Mouse (Mus musculus) thymus, postnatal 36 days (tissue): ENCODE measurements around the gene Gm9857.
A peak's percentile ranks its signal among the peaks of the same experiment; 100 is the strongest.

Experiments
- DNase-seq, 2 experiments: peaks; one replicate each; pipeline ENCODE4 v3.0.0; 2022; ENCODE audit warnings: mixed read lengths in 2 of 2

Gene Gm9857

GRCm38 (mm10) chr3:108921822-108922221 is 18.4 kb downstream of the Gm9857 start:
- no peak for DNase-seq

- no peak for DNase-seq
Observed at GRCm38 (mm10) chr3:108920442-108921070, 19.7 kb downstream of the Gm9857 start.

- DNase-seq, result no peak
Observed at GRCm38 (mm10) chr3:108918852-108919251, 21.4 kb downstream of the Gm9857 start.

GRCm38 (mm10) chr3:108917986-108918385 is 22.3 kb downstream of the Gm9857 start:
- no peak for DNase-seq

- no peak for DNase-seq
Observed at GRCm38 (mm10) chr3:108916857-108917256, 23.4 kb downstream of the Gm9857 start.

- DNase-seq, result no peak
Observed at GRCm38 (mm10) chr3:108915999-108916398, 24.2 kb downstream of the Gm9857 start.

- DNase-seq, result peak; percentile 92 to 96
Observed at GRCm38 (mm10) chr3:108911548-108912413, 28.5 kb downstream of the Gm9857 start, which contains the start of gene Prpf38b. TSS of gene Prpf38b (minus strand) at chr3:108911727.

- DNase-seq, result peak; percentile 82 to 89
Observed at GRCm38 (mm10) chr3:108911081-108911547, 29.1 kb downstream of the Gm9857 start.

- DNase-seq, result peak; percentile 23 to 36
Observed at GRCm38 (mm10) chr3:108910303-108911080, 29.8 kb downstream of the Gm9857 start.

GRCm38 (mm10) chr3:108902934-108903333 is 37.3 kb downstream of the Gm9857 start:
- no peak for DNase-seq

GRCm38 (mm10) chr3:108902038-108902437 is 38.2 kb downstream of the Gm9857 start:
- no peak for DNase-seq

- no peak for DNase-seq
Observed at GRCm38 (mm10) chr3:108900681-108901080, 39.6 kb downstream of the Gm9857 start.

- no peak for DNase-seq
Observed at GRCm38 (mm10) chr3:108900147-108900546, 40.1 kb downstream of the Gm9857 start.

- no peak for DNase-seq
Observed at GRCm38 (mm10) chr3:108898640-108899039, 41.6 kb downstream of the Gm9857 start.

GRCm38 (mm10) chr3:108892914-108893313 is 47.3 kb downstream of the Gm9857 start:
- DNase-seq, result no peak

GRCm38 (mm10) chr3:108892080-108892479 is 48.2 kb downstream of the Gm9857 start:
- DNase-seq, result no peak
